Mouse (Mus musculus) heart, embryonic 16.5 days (tissue): ENCODE data around the gene Rab3il1. TPM values are rescaled to one million over a fixed set of nuclear protein-coding genes. Genes with fewer than 3 reads are reported as not detected.
"Not testable (repeated sequence)": the region's sequence is repeated elsewhere in the genome, so short reads cannot be mapped to it uniquely, and the experiment has no call there.

Experiments
- ATAC-seq: fragments of 200-750 bp; cut with Nextera tagmentation; replicated peaks from 2 replicates; pipeline ENCODE4 v1.8.0; 2017; ENCODE audit warnings: moderate number of reproducible peaks; ENCODE audit not compliant: insufficient read depth, low FRiP score; ENCODE audit errors: extremely low read depth
- H3K27ac ChIP-seq: fragments of 300-500 bp; sonication (generic); 2 replicates; pipeline ENCODE4 v1.5.1; 2014; ENCODE audit warnings: mild to moderate bottlenecking, low read length, control low read depth, moderate library complexity
- H3K27me3 ChIP-seq: fragments of 300-500 bp; sonication (generic); 2 replicates; pipeline ENCODE4 v1.6.1; 2014; ENCODE audit warnings: low read length, mixed read lengths; ENCODE audit not compliant: control insufficient read depth, insufficient read depth
- H3K36me3 ChIP-seq: fragments of 300-500 bp; sonication (generic); 2 replicates; pipeline ENCODE4 v1.6.1; 2014; ENCODE audit not compliant: control insufficient read depth, insufficient read depth
- H3K4me1 ChIP-seq: fragments of 300-500 bp; sonication (generic); 2 replicates; pipeline ENCODE4 v1.6.1; 2014; ENCODE audit warnings: low read length, mixed read lengths; ENCODE audit not compliant: control insufficient read depth, insufficient read depth
- H3K4me2 ChIP-seq: fragments of 300-500 bp; sonication (generic); 2 replicates; pipeline ENCODE4 v1.6.1; 2014; ENCODE audit warnings: low read depth, mild to moderate bottlenecking, control low read depth, low read length
- H3K4me3 ChIP-seq: fragments of 300-500 bp; sonication (generic); 2 replicates; pipeline ENCODE4 v1.5.1; 2014; ENCODE audit warnings: mild to moderate bottlenecking, control low read depth, low read length
- H3K9ac ChIP-seq: fragments of 300-500 bp; sonication (generic); 2 replicates; pipeline ENCODE4 v1.6.1; 2014; ENCODE audit warnings: low read length, control low read depth
- H3K9me3 ChIP-seq: fragments of 300-500 bp; sonication (generic); replicated peaks from 2 replicates; pipeline ENCODE4 v1.6.1; 2016; ENCODE audit warnings: low read length; ENCODE audit not compliant: control insufficient read depth
- WGBS: fragments of 180-500 bp; shearing (Covaris S2); extraction: QIAGEN DNeasy Blood & Tissue Kit; methylation state at CpG from one replicate; pipeline ENCODE4 v1.1.7; 2014; 5-methylcytosine and 5-hydroxymethylcytosine counted together
- polyA plus RNA-seq: library from polyadenylated mRNA; unstranded; fragments of >200 nt; fragmentation: Nextera tagmentation; extraction: Ambion mirVana; gene quantifications from 2 replicates; pipeline ENCODE4 v1.2.1, GENCODE M21; 2015

The Rab3il1 gene
- polyA plus RNA-seq, 1 experiment from 2014 or later = 24.0 TPM

- no peak overlapping the region for H3K27ac ChIP-seq
- no peak overlapping the region for H3K4me3 ChIP-seq
- no peak overlapping the region for H3K4me2 ChIP-seq
- H3K36me3 ChIP-seq = no peaks in the 10 kb centered on the region
- H3K27me3 ChIP-seq = no peaks in the 10 kb centered on the region
- WGBS = 71% methylated on average over 5 of the region's 5 CpGs
- no peaks in the 10 kb centered on the region for H3K9me3 ChIP-seq
- H3K4me1 ChIP-seq = 0 out of 2 replicates have a peak, but pooled peaks cover 3% of the 10 kb centered on the region
- no peak for ATAC-seq
- no peak overlapping the region for H3K9ac ChIP-seq
Measured at GRCm38 (mm10) chr19:9960769-9961168, 40.7 kb upstream of the Rab3il1 start.

GRCm38 (mm10) chr19:9964205-9964916 is 37.1 kb upstream of the Rab3il1 start:
- peak overlapping the region; percentile 40 for H3K4me2 ChIP-seq

GRCm38 (mm10) chr19:9966096-9966867 is 35.2 kb upstream of the Rab3il1 start:
- no peak overlapping the region for H3K4me2 ChIP-seq
- no peaks in the 10 kb centered on the region for H3K36me3 ChIP-seq
- no peak for ATAC-seq
- no peak overlapping the region for H3K4me3 ChIP-seq
- 48% methylated on average over 2 of the region's 2 CpGs for WGBS
- 0 out of 2 replicates have a peak, but pooled peaks cover 3% of the 10 kb centered on the region for H3K4me1 ChIP-seq
- no peak overlapping the region for H3K27ac ChIP-seq
- no peaks in the 10 kb centered on the region for H3K9me3 ChIP-seq
- no peaks in the 10 kb centered on the region for H3K27me3 ChIP-seq
- no peak overlapping the region for H3K9ac ChIP-seq

More at GRCm38 (mm10) chr19:9964205-9964916, 37.1 kb upstream of the Rab3il1 start:
- 0 out of 2 replicates have a peak overlapping the region, but pooled peaks have one; percentile 9 for H3K4me3 ChIP-seq
- 0 out of 2 replicates have a peak, but pooled peaks cover 3% of the 10 kb centered on the region for H3K4me1 ChIP-seq
- no peak for ATAC-seq
- no peaks in the 10 kb centered on the region for H3K36me3 ChIP-seq
- no peak overlapping the region for H3K9ac ChIP-seq
- 21% methylated on average over 7 of the region's 7 CpGs for WGBS
- no peak overlapping the region for H3K27ac ChIP-seq
- no peaks in the 10 kb centered on the region for H3K9me3 ChIP-seq
- no peaks in the 10 kb centered on the region for H3K27me3 ChIP-seq

DNA sequence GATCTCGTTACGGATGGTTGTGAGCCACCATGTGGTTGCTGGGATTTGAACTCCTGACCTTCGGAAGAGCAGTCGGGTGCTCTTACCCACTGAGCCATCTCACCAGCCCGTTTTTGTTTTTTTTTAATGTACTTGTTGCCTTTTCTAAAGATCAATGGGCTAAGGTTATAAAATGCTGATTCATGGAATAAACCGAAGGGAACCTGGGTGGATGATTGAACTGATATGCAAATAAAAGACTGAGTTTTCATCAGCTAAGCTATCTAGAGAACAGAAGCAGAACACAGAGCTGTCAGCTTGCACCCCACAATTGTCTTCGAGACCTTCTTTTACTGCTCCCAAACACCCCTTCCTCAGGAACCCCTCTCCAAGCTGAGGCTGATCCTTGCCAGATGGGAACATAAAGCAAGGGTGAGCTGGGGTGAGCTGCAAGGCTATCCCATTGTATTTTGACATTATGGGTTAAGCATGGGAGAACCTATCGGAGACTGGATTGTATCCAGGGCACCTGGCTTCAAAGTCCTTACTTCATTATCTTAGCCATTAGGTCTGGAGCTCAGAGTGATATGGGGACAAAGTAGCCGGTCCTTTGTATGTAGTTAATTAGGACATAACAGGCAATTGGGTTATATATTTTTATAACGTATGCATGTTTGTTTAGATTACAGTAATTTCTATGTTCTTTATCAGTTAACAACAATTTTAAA is 33.2 kb upstream of the Rab3il1 start:
- ATAC-seq = no peak
- 0 out of 2 replicates have a peak, but pooled peaks cover 3% of the 10 kb centered on the region for H3K4me1 ChIP-seq
- H3K36me3 ChIP-seq = no peaks in the 10 kb centered on the region
- no peaks in the 10 kb centered on the region for H3K27me3 ChIP-seq
- no peaks in the 10 kb centered on the region for H3K9me3 ChIP-seq
- no peak overlapping the region for H3K4me3 ChIP-seq
- no peak overlapping the region for H3K9ac ChIP-seq
- WGBS = 79% methylated on average over 8 of the region's 10 CpGs
- H3K4me2 ChIP-seq = no peak overlapping the region
- H3K27ac ChIP-seq = no peak overlapping the region

- not testable (repeated sequence) for H3K9me3 ChIP-seq, H3K36me3 ChIP-seq, H3K4me2 ChIP-seq, H3K27me3 ChIP-seq, H3K4me3 ChIP-seq, H3K9ac ChIP-seq
- Histone ChIP-seq H3K4me1 (peaks cover 17% of the 10 kb centered on the region), H3K27ac (peak overlapping the region; percentile 30; the same call in 1 of the 2 replicates)
- 28% methylated on average over 2 of the region's 2 CpGs for WGBS
- peak; percentile 70 for ATAC-seq
Measured at GRCm38 (mm10) chr19:9974853-9975252, 26.6 kb upstream of the Rab3il1 start.

DNA sequence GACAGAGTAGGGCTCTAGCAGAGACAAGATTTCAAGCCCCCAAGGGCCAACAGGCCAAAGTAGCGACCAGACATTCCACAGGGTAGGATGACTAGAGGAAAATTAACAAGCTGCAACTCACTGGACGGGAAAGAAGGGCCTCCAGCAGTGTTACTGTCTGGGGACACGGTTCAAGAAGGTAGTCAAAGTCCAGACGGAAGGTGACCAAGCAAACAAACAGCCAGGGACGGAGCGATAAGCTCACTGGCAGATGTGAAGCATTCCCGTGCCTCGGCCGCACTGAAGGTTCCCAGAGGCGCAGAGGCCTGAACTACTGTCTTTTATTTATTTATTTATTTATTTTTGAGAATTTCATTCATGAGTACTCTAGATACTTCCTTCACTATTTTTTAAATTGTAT is 24.4 kb upstream of the Rab3il1 start:
- Histone ChIP-seq H3K9ac (no peak overlapping the region), H3K27me3 (no peaks in the 10 kb centered on the region), H3K4me3 (no peak overlapping the region), H3K4me2 (no peak overlapping the region), H3K36me3 (no peaks in the 10 kb centered on the region), H3K9me3 (no peaks in the 10 kb centered on the region), H3K4me1 (peaks cover 25% of the 10 kb centered on the region), H3K27ac (no peak overlapping the region)
- no peak for ATAC-seq
- 74% methylated on average over 10 of the region's 10 CpGs for WGBS

DNA sequence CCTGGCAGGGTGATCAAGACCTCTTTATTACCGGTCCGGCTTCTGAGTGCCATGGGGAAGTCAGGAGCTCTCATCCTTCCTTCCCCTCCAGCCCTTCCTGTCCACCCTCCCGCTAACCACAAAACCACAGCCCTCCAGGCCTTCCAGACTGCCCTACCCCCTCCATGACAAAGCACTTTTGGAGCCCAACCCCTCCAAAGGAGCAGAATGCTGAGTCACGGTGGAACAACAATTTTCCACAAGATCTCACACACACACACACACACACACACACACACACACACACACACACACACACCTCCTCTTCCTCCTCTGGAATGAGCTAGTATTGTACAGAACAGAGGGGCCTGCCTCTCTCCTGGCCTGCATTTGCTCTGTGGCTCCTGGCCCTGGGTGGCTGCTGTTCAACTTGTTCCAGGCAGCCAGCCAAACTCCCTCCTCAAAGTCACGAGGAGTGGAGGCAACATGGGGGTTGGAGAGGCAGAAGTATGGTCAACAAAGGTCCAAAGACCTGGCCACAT is 23.0 kb upstream of the Rab3il1 start:
- H3K4me1 ChIP-seq = peaks cover 27% of the 10 kb centered on the region
- ATAC-seq = 0 out of 2 replicates have a peak, but pooled peaks have one; percentile 26

GRCm38 (mm10) chr19:9979156-9979555 is 22.3 kb upstream of the Rab3il1 start:
- 87% methylated on average over 2 of the region's 2 CpGs for WGBS
- ATAC-seq = no peak
- H3K4me2 ChIP-seq = no peak overlapping the region
- H3K4me3 ChIP-seq = no peak overlapping the region
- H3K9ac ChIP-seq = no peak overlapping the region
- H3K4me1 ChIP-seq = peaks cover 33% of the 10 kb centered on the region
- peak overlapping the region; percentile 84 for H3K27ac ChIP-seq
- no peaks in the 10 kb centered on the region for H3K9me3 ChIP-seq
- peaks cover 2% of the 10 kb centered on the region; the same call in 1 of the 2 replicates for H3K36me3 ChIP-seq
- H3K27me3 ChIP-seq = no peaks in the 10 kb centered on the region

More for the DNA sequence above, 23.0 kb upstream of the Rab3il1 start:
- Histone ChIP-seq H3K9ac (no peak overlapping the region), H3K9me3 (no peaks in the 10 kb centered on the region), H3K4me3 (no peak overlapping the region), H3K27ac (peak overlapping the region; percentile 84), H3K36me3 (no peaks in the 10 kb centered on the region), H3K27me3 (no peaks in the 10 kb centered on the region), H3K4me2 (no peak overlapping the region)
- 35% methylated on average over 5 of the region's 5 CpGs for WGBS
